Mouse (Mus musculus) adipocyte (in vitro differentiated cells): ENCODE measurements at regions not wholly inside any gene's neighbourhood (a gene's known extent, or its start where the extent isn't known, plus 50 kb on each side); places are given as distances from the start of the nearest gene placed in this dataset.
A peak's percentile ranks its signal among the peaks of the same experiment; 100 is the strongest.

Source experiments
- DNase-seq: peaks from one replicate; pipeline ENCODE4 v3.0.0-alpha.2; 2016; ENCODE audit warnings: low spot score

DNA sequence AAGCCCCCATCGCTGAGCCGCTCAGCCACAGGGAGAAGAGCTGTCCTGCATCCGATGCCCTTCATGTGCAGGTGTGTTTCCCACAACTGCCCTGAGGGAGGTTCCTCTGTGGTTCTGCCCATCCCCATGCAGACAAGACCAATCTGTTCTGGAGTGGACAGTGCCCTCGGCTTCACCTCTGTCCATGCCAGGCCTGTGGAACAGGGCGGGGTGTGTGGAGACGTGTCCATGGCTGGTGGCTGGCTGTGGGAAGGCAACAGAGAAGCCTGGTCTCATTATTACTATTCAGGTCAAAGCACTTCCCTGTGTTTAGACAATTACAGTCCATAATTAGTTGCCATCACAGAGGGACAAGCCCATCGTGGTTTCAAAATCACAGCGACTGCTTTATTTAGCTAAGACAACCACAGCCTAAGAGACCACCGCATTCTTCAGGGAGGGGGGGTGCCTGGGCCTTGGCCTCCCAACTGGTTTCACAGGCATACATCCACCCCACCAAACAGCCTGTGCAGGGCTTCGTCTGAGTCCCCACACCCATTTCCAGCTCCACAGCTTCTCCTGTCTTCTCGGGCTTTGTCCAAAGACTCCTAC is 97.7 kb downstream of the Rplp1 start:
- no peak for DNase-seq

DNA sequence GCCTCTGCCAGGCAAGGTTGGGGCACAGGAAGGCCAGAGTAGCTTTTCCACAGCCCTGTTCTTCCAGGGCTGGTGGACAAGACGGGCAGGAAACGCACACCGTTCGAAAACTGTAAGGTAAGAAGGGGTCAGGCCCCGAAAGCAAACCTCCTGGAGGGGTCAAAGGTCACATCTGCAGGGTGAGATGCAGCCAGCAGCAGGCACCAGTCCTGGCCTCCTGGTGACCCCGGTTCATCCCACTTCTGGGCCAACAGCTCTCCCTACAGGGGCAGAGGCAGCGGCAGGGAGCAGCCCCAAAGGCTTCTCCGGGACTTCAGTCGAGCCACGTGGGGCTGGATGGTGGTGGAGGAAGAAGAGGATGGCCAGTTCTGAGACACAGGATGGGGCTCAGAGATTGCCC is 98.3 kb downstream of the Rplp1 start:
- DNase-seq: no peak

DNA sequence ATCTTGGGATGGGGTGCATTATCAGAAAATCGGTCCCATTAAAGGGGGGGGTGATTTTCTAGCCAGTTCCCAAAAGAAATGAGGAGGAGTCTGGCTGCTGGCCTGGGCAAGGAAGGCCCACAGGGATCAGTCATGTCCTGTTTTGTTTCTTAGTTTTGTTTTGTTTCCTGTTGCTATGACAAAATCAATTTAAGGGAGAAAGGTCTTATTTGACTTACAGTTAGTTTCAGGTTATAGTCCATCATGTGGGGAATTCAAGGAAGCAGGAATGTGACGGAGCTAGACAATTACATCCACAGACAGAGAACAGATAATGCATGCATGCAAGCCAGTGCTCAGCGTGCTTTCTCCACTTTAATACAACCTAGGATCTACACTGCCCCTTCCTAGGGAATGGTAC is 101.1 kb downstream of the Rplp1 start:
- no peak for DNase-seq

DNA sequence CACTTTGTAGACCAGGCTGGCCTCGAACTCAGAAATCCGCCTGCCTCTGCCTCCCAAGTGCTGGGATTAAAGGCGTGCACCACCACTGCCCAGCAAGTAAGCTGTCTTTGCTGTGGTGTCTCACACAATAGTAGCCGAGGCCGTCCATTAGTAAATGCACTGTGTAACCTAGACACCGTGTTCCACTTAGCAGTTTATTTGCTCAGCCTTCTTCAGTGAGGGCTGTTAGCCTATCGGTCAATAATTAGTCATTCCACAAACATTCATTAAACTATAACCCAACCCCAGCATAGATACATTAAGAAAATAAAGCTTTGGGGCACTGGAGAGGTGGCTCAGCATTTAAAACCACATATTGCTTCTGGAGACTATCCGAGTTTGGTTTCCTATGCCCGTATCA is 102.0 kb downstream of the Rplp1 start:
- no peak for DNase-seq

DNA sequence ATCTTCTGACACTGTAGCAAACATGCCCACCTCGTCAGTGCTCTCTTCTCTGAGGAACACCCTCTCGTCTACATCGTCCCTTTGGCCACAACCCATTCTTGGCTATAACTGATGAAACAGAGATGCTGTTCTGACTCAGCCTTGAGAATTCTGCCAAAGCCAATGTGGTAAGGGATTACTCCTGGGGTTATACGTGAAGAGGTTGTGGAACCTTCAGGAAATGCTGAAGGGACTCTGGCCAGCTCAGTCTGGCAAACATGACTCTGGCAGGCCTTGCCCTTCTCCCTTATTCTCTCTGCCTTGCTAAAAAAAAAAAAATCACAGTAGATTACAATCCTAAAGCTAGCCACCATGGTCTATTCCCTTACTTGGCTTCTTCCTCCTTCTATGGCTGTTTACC is 103.9 kb downstream of the Rplp1 start:
- peak; percentile 91 for DNase-seq

DNA sequence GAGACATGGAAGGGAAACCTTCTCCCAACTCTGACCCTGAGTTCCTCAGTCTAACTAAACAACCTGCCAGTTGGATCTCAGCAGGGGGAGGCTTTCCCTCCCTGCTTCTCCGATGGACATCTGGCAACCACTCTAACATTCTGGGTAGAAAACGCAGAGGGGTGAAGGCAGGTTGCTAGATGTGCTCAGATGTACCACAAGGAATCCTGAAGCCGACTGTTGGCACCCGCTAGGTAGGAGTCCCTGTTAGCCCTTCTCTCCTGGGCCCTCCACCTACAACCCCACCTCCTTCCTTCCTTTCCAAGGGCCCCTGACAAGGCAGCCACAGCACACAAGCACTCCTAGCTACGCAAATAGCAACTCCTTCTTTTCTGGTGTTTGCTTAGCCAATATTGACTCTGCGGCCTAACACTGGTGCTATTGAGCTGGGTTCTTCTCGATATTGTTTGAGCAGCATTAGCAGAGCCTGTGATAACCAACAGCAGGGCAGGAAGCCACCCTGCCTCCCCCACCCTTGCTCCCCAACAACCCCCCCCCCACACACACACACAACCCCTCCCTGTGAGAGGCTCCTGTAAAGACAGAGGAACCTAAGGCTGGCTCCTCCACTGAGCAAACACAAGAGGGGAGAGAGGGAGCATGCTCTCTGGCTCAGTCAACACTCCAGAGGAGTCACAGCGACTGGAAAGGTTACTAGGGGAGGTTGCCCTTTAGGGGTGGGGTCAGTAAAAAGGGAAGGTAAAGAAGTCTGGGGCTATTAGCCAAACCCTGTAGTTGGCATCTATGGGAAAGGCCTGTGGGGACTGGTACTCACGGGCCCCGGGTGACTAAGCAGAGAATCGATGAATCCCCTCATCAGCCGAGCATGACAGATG is 105.8 kb downstream of the Rplp1 start:
- DNase-seq: no peak

DNA sequence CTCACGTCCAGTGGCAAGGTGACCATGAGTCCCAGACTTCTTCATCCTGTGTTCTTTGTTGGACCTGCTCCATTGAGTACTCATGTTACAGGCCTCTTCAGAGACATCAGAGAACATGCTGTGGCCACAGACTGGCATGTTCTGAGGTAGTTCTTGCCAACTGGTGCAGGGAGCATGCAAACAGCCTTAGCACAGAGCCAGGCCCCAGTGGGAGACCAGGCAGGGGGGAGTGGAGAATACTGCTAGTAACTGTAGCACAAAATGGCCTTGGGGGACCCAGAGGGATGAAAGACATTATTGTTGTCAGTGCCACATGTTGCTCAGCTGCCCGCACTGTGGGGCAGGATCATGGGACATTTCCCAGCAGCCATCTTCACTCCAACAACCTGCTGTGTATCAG is 108.4 kb downstream of the Rplp1 start:
- peak; percentile 63 for DNase-seq

DNA sequence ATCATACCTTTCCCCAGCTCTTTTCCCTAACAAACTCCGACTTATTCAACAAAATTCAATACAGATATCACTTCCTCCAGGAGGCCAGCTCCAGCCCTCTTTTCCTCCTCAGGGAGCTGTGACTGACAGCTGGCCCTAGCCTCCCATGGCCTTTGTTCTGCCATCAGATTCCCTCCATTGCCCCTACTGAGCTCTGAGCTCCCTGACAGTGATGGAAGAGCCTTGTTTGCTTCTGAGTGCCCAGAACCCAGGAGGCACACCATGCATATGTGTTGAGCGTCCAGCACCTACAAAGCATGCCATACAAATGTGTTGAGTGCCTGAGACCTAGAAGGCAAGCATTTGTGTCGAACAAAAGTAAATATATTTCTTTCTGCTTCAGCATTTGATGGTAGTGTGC is 110.8 kb downstream of the Rplp1 start:
- DNase-seq: no peak

DNA sequence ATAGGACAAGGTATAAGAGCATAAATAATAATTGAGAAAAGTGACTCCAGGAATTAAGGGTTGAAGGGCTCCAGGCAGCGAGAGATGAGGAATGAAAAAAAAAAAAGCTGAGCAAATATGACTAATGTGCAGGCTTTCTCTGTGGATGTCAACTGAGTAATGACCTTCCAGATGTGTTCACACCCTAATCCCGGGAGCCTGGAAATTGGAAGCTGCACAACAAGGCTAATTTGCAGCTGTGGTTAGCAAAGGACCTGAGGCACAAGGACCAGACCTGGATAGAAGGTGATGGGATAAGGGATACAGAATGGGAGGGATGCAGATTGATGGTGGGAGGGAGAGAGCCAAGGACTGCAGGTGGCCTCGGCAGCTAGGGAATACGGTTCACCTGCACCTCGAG is 111.6 kb downstream of the Rplp1 start:
- DNase-seq: no peak

DNA sequence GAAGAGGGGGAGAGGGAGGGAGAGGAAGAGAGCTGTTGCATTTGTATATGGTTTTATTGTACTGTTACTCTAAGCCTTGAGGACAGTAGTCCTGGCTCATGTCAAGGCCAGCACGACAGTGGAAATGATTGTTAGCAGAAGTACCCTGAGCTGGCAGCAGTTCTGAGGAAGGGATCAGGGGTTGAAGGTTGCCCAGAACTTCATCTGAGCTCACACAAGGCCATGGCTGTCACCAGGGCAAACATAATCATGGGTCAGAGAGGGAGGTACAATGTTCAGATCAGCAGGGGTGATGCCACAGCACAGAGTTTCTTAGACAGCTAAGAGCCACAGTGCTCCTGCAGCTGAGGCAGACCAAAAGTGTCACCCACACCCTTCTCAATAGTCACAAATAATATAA is 114.8 kb downstream of the Rplp1 start:
- DNase-seq: no peak

DNA sequence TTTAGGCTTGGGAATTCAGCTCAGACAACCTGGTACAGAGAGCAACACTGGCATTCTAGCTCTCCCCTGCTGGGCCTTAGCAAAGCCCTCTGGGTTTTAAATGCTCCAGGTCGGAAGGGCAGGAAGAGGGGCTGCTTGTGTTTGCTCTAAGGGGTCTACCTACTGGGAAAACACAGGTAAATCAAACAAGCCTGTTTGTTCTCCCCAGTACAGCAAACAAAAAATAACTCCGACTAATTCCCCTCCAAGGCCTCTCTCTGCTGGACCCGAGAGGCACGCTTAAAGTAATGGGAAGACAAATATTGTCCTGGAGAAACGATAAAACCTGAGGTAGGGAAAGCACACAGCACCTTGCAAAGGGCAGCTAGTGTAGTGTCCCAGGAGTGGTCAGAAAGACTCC is 118.4 kb downstream of the Rplp1 start:
- DNase-seq: no peak

DNA sequence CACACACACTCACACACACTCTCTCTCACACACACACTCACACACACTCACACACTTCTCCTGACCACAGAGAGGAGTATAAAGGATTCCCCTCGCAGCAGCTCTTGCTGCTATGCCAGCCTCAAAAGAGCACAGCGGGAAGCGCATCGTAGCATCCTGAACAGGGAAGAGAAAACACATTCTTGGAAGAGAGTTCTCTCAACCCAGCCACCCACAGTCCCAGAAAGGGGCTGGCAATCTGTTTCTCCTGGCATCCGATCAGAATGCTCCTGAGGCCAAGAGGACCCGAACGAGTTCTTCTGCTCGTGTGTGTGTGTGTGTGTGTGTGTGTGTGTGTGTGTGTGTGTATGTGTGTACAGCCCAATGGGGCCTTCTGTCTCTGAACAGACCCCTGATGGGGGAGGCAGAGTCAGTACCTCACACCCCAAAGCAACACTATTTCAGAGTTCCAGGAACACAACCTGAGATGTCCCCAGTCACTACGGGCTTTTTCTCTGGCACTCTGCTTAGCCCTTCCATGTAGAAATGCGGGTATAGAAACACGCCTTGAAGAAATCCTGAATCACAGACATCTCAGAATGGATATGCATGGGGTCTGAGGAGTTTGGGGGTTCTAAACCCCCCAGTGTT is 122.8 kb downstream of the Rplp1 start:
- DNase-seq: no peak

DNA sequence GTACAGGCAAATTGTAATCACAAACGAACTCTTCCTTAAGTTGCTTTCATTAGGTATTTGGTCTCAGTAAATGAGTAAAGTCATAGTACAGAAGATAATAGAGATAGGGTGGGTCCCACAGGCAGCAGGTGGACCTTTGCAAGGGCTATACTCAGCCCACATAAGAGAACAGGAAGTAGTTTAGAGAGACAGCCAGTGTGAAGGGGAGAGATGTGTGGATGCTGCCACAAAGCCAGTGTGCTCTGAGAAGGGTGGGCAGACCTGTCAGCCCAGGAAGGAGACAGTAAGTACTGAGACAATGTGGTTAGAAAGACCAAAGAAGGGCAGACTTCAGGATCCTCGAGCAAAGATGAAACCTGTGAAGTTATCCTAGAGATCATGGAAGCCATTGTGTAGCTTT is 123.5 kb downstream of the Rplp1 start:
- no peak for DNase-seq

DNA sequence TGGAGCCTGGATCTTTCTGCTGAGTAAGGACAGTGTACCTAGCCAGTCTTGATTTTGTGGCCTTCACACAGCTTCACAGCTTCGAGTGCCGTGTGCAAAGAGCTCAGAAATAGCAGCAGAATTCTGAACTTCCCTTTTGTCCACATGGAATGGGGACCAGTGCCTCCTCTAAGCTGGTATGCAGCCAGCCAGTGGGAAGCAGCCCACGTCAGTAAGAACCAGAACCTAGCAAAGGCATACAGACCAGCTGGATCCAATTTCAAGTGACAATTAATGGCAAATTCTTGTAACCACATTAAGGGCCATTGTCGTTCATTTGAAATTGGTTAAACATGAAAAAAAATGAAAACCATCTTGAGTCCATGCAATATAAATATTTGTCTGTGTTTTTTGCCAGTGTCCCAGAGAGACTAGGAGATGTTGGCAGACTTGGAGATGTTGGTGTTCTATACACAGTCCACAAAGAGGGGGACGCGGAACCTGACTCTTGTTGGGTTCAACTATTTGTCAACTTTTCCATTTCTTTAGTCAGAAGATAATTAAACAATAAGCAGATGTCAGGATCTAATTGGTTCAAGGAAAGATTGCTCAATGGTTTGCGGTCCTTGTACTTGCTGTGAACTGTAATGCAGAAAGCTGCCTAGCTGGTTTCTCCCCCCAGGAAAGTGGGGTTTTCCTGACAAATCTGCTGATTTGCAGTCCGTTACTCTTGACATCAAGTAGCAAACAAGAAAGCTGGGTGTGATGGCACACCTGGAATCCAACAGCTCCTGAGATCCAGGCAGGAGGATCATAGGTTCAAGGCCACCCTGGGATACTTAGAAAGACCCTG is 125.1 kb downstream of the Rplp1 start:
- no peak for DNase-seq

DNA sequence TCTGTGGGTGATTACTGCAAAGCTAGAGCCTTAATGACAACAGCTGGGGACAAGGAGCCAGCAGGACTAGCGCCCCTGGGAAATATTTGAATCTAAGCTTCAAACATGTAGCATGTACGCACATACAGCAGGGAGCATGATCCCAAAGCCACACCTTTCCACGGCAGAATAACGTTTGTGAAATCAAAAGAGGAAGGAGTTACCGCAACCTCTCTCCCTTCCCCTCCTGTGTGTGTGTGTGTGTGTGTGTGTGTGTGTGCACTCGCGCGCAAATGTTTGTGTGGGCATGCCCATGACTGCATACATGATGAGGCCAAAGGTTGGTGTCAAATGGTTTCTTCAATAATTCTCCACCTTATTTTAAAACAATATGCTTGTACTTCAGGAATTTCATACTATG is 132.9 kb downstream of the Rplp1 start:
- no peak for DNase-seq

DNA sequence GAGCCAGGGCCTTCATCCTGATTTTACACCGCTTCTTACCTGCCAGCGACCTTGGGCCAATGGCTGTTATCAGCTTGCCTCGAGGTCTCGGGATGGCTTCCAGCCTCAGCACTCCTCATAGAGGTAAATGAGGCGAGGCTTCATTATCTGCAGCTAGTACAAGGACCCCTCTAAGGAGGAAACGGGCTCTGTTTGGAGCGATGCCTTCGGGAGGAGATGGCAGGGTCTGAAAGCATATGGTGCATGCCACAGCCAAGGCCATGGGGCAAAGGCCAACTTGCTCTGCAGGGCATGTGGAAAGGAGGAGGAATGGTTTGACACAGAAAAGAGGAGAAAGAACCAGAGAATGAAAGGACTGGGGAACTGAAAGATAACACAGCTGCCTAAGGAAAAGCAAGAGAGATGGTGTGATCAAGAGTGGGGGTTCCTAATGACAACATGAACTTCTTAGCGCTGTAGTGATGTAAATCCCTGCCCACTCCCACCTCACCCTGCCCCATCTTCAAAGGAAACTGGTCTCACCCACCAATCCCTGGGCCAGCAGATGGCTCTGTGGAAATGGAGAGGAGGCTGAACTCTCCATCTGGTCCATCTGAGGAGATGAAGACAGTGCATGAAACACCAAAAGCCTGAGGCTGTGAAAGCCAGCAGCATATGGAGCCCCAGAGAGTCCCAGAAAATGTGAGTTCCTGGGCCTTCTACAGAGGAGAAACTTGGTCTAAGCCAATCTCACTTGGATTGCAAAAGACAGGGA is 134.0 kb downstream of the Rplp1 start:
- no peak for DNase-seq

DNA sequence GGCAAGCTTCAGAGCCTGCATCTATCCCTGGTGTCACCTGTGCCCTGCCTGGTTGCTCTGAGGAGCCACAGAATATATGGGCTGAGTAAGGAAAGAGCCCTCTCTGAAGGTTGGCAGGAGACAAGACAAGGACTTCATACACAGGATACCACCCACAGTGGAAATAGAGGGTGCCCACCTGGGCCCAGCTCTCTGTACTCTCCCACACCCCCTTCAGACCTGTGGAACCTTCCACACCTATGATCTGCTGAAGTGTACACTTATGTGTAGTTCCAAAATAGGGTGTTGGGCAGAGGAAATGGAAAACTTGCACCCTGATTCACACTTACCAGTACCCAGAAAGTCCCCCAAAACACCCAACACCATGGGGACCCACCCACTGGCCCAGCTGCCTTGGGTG is 135.2 kb downstream of the Rplp1 start:
- DNase-seq: no peak

DNA sequence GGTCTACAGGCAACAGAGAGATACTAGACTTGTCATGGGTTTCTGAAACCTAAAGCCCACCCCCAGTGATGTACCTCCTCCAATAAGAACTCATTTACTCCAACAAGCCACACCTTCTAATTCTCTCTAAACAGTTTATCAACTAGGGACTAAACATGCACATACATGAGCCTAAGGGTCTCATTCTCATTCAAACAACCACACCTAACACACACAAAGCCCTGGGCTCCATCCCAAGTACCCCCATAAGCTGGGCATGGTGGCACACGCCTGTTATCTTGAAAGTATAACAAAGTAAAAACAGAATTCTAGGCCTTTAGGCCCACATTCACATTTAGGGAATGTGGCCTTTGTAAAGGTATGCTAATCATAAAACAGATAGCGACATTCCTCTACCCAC is 137.9 kb downstream of the Rplp1 start:
- DNase-seq: no peak

DNA sequence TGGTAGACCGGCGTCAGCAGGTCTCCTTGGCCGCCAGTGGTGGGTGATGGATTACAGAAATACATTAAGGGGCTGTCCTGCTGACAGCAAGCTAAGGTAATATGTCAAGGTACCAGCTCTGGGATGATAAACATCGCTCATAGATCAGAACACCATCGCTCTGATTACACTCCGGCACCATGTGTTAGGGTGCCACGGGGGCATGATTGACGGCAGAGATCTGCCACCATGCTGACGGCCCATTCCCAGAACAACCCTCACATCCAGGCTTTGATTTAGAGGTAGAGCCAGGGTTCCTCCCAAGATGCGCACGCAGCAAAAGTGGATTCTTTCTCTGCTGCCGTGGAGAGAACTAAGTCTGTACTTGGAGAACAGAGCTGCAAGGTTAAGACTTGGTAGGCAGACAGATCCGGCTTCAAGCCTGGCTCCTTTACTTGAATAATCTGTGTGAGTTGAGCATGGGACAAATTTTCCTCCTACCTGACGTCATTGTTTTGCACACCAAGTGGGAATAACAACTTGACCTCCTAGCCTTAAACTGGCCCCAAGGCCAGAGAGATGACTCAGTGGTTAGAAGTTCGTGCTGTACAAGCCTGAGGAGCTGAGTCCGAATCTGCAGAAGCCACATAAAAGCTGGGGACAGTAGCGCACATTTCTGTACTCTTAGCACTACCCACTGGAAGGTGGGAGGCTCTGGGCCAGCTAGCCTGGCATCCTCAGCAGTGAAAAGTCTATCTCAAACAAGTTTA is 144.0 kb downstream of the Rplp1 start:
- DNase-seq: no peak

DNA sequence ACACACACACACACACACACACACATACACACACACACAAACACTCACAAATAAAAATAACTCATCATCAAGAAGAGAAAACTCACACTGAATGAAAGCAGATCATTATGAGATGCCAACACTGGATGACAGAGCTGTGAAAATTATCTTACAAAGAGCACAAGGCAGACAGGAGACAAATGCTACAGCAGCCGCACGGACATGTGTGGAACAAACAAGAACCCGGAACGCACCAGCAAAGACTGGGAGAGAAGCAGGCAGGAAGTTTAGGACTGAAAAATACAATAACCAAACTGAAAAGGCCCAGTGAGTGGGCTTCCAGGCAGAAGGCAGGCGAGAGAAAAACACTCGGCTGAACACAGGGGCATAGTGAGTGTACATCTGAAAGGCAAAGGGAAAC is 148.2 kb downstream of the Rplp1 start:
- no peak for DNase-seq

DNA sequence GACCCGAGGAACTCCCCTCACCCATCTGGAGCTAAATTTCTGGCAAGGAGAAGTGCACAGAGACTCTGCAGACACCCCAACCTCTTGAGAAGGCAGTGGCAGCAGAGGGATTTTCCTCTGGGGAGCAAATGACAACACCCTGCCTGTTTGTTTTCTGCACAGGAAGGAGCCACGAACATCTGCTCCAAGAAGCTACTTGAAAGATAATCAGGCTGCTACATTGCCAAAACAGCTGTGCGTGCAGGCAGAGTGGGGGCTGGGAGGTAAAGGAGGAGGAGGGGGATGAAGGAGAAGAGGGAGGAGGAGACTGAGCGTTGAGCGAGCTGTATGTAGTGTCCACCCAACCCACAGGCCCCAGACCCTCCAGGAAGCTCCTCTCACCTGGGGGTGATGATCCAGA is 149.0 kb downstream of the Rplp1 start:
- no peak for DNase-seq
